Mouse (Mus musculus): ENCODE results near the gene Ptbp1. TPM values are rescaled to one million over a fixed set of nuclear protein-coding genes. Genes with fewer than 3 reads are reported as not detected.

The Ptbp1 gene
- polyA plus RNA-seq, 1 experiment from 2014 or later: 217 TPM

GRCm38 (mm10) chr10:79858416-79859074 lies 4.3 kb downstream of the Ptbp1 start:
- no peak for DNase-seq (ENCODE audit: low spot score)

DNA sequence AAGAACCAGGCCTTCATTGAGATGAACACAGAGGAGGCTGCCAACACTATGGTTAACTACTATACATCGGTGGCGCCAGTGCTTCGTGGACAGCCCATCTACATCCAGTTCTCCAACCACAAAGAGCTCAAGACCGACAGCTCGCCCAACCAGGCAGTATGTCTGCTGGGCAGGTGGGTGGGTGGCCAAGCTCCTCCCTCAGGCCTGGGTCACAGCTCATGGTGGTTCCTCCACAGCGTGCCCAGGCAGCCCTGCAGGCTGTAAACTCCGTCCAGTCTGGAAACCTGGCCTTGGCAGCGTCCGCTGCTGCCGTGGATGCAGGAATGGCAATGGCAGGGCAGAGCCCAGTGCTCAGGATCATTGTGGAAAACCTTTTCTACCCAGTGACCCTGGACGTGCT lies 4.9 kb downstream of the Ptbp1 start:
- no peak for DNase-seq (ENCODE audit: low spot score)

DNA sequence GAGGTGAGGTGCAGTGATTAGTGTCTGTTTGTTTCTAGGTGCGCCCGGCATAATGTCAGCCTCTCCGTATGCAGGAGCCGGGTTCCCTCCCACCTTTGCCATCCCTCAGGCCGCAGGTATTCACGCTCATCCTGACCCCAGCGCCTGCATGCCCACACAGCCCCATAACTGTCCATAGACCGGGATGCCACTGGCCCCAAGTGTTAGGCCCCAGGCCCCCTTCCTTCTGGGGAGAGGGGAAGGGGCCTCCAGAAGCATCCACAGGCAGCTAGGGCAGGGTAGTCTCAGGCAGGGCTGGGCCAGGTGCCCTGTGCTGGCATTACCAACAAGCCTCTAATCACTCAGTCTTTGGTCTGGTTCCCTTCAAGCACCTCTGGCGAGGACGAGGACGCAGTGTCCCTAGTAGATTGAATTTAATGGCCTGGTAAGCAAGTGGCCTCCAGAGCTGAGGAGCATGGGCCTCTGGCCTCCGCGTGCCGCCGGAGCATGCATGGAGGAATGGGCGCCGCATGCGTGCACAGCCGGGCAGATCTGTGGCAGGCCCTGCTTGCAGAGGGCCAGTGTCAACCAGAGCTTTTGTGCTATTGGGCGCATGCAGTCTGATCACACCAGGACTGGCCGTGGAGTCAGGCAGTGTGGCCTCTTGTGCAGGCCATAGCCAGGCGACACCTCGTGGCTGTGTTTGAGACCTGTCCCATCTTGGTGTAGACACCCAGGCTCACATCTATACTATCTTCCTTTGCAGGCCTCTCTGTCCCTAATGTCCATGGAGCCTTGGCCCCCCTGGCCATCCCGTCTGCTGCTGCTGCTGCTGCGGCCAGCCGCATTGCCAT lies 6.1 kb downstream of the Ptbp1 start:
- no peak for DNase-seq (ENCODE audit: low spot score)

DNA sequence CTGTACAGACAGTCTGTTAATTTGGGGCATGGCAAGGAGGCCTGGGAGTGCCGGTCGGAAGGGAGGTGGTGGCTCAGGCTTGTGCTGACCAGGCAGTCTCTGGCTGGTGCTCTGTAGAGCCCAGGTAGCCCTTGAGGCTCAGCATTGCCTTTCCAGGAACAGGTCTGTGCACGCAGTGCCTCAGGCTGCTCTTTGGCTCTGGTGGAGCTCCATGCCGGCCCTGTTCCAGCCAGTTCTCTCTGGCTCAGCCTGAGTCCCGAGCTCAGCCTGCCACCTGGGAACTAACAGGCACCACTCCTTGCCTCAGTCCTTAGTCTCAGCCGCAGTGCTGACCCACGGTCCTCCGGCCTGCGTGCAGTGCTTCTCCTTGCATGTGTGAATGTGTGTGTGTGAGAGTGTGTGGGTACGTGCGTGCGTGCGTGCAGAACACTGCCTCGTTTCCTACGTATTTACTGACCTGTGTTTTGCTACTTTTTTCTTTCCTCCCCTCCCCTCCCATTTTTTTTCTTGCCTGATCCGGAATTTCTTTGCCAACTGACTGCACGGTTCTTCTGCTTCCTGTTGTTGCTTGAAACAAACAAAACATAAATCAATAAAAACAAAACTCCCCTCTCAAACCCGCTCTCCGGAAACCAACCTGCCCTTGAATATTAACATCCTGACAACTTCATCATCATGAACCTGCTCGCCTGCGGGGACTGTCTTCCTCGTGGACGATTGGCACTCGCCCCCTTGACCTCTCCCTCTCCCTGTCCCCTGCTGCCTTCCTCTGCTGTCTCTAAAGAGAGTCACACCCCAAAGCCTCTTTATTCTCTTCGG lies 7.2 kb downstream of the Ptbp1 start:
- no peak for DNase-seq (ENCODE audit: low spot score)

DNA sequence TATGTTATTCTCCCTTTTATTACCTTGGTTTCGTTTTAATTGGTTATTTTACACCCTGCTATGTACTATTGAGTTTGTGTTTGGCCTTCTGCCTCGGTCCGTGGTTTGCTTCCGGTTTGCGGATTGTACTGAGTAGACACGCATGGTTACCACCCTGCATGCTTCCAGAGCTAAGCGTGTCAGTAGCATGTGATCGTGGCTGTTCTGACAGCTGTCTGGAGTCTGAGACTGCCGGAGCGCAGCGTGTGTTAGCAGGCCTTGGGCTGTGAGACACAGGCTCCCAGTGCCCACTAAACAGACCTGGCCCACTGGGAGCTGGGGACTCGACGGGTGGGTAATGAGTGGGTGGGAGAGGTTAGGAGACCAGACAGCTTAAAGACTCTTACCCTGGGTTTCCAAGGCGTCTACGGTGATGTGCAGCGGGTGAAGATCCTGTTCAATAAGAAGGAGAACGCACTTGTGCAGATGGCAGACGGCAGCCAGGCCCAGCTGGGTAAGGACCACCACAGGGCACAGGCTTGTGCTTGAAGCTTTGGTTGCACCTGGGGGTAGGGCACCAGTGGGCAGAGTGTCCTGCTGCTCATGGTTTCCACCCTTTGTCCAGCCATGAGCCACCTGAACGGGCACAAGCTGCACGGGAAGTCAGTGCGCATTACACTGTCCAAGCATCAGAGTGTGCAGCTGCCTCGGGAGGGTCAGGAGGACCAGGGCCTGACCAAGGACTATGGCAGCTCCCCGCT lies 8.0 kb downstream of the Ptbp1 start:
- DNase-seq (ENCODE audit: low spot score): no peak

DNA sequence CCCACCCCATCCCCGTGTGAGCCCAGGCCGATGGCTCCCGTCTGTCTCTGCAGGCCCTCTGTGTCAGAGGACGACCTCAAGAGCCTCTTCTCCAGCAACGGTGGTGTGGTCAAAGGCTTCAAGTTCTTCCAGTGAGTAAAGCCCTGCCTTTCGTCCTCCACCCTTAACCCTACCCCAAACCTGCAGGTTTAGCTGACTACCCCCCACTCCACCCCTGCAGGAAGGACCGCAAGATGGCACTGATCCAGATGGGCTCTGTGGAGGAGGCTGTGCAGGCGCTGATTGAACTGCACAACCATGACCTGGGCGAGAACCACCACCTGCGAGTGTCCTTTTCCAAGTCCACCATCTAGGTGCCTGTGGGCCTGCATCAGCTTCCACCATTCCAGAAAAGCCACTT lies 8.7 kb downstream of the Ptbp1 start:
- no peak for DNase-seq (ENCODE audit: low spot score)

DNA sequence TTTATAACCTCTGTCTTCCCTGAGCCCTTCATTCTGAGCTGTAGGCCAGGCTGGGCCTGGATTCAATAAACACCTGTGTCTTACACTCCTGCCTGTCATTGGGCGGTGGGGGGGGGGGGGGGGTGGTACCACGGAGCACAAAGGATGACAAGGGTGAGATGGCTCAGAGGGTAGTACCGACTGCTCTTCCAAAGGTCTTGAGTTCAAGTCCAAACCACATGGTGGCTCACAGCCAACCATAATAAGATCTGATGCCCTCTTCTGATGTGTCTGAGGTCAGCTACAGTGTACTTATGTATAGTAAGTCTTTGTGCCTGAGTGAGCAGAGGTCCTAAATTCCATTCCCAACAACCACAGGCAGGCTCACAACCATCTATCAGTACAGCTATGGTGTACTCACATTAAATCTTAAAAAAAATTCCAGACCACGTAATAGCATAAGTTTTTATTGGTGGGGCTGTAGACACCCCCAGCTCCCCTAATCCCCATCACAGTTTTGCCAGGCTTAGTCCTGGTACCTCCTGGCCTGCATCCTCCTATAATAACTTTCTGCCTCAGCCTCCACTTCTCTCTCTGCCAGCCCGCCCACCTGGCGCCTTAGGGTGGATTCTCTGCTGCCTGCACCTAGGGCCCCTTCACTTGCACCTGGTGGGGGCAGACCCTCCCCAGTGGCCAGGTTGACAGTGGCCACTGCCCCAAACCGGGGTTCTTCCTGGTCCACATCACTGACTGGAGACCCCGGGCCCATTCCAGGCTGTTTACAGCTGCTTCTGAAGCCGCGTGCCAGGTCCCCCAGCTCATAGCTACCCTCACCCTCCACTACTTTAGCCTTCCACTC lies 10.3 kb downstream of the Ptbp1 start:
- DNase-seq (ENCODE audit: low spot score): no peak

DNA sequence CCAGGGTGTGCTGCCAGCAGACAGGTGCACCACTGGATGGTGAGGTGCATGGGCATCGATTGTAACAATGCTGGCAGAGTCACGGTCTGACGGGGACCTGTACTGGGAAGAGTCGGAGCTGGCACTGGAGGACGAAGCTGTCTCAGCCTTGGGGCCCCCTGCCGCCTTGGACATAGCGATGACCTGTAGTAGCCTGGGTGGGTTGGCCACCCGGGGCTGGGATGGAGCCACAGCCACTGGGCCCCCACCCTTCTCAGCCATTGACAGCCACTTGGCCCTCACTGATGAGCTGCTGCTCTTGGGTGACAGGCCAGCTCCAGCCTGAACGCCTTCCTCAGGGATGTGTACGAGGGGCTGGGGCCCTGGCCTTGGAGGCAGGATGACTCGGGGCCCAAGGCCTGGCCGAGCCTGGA lies 11.0 kb downstream of the Ptbp1 start:
- no peak for DNase-seq (ENCODE audit: low spot score)

GRCm38 (mm10) chr10:79865801-79866295 lies 11.6 kb downstream of the Ptbp1 start:
- no peak for DNase-seq (ENCODE audit: low spot score)

DNA sequence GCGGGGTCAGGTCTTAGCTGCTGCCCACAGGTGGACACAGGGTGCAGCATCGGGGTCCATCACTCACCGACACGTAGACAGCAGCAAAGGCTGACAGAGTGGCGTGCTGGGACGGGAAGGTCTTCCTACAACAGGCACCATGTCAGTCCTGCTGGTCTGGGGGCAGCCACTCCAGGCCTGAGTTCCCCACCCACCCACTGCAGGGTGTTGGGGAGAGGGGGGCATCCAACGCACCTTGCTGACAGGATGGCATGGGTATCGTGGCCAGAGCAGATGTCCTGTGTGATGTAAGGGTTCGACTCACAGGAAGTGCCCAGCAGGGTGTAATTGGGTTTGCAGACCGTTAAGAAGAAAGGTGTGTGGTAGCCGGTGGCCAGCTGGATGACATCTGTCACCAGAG lies 12.4 kb downstream of the Ptbp1 start:
- DNase-seq (ENCODE audit: low spot score): no peak

GRCm38 (mm10) chr10:79871845-79872244 lies 17.6 kb downstream of the Ptbp1 start:
- DNase-seq (ENCODE audit: low spot score): no peak

DNA sequence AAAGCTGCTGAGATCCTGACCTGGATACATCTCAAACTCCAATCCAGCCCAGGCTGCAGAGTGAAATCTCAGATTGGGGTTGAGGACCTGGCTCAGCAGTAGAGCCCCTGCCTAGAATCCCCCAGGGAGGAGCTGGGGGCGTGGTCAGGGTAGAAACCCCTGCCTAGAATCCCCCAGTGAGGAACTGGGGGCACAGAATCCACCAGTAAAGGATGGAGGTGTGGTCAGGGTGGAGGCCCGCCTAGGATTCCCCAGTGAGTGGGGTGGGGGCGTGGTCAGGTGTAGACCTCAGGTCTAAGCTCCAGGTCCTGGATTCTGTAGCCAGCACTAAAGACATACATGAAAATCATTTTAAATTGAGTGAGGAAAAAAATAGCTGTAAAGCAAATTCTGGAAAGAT lies 18.6 kb downstream of the Ptbp1 start:
- DNase-seq (ENCODE audit: low spot score): no peak

GRCm38 (mm10) chr10:79873313-79873712 lies 19.1 kb downstream of the Ptbp1 start:
- DNase-seq (ENCODE audit: low spot score): no peak

DNA sequence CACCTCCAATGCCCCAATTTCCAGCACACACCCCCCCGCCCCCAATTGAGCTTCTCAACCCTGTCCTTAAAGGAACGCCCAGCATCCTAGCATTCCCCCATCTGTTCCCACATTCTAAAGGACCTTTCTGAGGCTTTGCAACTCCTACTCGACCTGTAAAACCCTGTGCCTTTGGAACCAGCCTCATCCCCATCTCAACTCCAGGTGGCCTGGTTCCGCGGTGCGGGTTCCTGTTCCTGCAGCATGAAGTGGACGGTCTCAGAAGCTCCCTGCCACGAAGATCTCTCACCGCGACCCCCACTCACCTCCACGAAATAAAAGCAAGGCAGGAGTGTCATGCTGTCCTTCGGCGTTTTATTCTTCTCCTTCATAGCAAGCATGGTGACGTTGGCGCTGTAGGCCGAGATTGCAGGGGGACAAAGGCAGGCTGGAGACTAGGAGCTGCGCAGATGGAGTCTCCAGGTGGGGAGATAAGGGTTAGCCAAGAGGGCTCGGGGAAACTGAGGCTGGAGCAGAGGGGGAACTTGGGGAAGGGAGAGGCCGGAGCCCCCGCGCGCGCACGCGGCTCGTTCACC lies 19.6 kb downstream of the Ptbp1 start:
- DNase-seq (ENCODE audit: low spot score): no peak

DNA sequence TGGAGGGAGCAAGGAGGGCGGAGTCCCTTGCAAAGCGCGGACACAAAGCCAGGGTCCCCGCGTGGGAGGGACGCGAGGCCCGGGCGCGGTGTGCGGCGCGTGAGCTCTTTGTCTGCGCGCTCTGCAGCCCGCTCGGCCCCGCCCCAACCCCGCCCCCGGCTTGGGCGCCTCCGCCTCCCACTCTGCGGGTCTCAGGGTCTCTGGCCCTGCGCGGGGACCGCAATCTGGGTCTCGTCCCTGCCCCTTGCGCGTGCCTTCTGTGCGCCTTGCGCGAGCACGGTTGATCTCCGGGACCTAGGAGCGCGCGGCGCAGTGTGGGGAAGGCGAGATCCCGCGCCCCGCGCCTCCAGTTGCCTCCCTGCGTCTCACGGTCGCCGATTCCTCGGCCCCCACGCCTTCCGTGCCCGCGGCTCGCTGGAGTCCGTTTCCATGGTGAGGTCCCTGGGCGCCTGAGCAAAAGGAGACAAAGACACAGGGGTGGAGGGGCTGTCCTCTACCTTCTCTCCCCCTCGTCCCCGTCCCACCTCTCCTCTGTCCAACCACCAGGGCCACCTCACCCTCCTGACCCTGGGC lies 20.1 kb downstream of the Ptbp1 start, which contains the start of the genes Prtn3 and Plppr3:
Gene Prtn3, plus strand, starts transcription at position 187 of the 573 bp plus-strand sequence.
Gene Plppr3, minus strand, starts transcription at position 345 of the 573 bp plus-strand sequence.
- DNase-seq (ENCODE audit: low spot score): peak; percentile 31

DNA sequence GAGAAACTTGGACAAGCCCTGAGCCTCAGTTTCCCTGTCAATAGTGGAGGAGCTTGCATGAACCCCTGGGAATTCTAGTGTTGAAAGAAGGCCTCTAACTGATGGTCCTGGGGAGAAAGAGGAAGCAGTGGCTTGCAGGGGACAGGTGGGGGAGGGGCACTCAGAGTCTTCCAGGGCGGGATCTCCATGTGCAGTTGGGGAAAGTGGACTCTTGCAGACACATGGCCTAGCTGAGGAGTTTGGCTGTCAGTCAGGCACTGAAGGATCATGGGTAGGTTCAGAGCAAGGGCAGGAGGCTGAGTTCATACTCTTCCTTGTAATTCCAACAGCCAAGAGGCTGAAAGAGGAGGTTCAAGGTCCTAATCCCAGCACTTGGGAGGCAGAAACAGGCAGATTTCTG lies 22.9 kb downstream of the Ptbp1 start:
- no peak for DNase-seq (ENCODE audit: low spot score)

DNA sequence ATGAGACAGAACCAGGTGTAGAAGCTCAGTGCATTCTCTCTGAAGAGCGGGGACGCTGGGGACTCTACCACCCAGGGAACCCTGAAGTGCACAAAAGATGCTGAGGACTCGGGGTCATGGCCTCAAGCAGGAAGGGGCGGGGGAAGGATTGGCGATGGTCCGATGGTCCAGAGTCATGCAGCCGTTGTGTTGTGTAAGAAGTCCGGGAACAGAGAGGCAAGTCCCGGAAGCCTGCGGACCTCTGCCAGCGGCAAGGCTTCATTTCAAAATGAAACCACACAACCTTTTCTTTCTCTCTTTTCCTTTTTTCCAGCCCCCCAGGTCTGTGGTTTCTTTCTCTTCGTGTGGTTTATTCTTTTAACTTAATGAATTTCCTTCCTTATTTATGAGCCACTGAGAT lies 23.5 kb downstream of the Ptbp1 start:
- DNase-seq (ENCODE audit: low spot score): no peak

GRCm38 (mm10) chr10:79879527-79879926 lies 25.3 kb downstream of the Ptbp1 start:
- no peak for DNase-seq (ENCODE audit: low spot score)

DNA sequence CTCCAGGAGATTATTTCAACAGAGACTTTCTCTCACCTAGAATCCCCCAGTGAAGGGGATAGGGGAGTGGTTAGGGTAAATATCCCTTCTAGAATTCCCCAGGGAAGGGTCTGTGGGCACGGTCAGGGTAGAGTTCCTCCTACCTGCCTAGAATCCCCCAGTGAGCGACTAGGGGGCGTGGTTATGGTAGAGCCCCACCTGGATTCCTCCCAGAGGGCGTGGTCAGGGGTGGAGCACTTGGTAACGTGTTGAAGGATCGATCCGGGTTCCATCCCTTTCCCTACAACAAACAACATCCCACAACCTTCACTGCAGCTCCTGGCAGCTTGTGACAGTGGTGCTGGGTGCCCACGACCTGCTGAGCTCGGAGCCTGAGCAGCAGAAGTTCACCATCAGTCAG lies 26.5 kb downstream of the Ptbp1 start:
- DNase-seq (ENCODE audit: low spot score): no peak
